Mouse (Mus musculus) adrenal gland, adult 2 months (tissue): ENCODE data around the gene Serpina3m. TPM values are rescaled to one million over a fixed set of nuclear protein-coding genes. Genes with fewer than 3 reads are reported as not detected.

Experiments
- polyA plus RNA-seq: library from polyadenylated mRNA; depleted of rRNA; stranded (reverse); fragments of >200 nt; gene quantifications from 2 replicates; pipeline ENCODE4 v1.2.3, GENCODE M21; 2012; rRNA removed
- total RNA-seq, 2 experiments: library from RNA; stranded (reverse); gene quantifications; 2 replicates each; pipeline ENCODE4 v1.2.3; 2021

Serpina3m gene
- total and polyA plus RNA-seq, 3 experiments = 0.17 to 3.8 (median 2.5) TPM

Other genes starting within 250 kb of the Serpina3m start
- gene Serpina5, start 237.4 kb upstream of the Serpina3m start, total RNA-seq = under 1 TPM in 1 of 2 experiments, not detected in 1; 0.75 TPM
- gene Serpina5, start 237.4 kb upstream of the Serpina3m start, polyA plus RNA-seq = not detected in 2 replicates
- gene Serpina3a, start 225.8 kb upstream of the Serpina3m start, total RNA-seq = not detected
- gene Serpina3a, start 225.8 kb upstream of the Serpina3m start, polyA plus RNA-seq = not detected in 2 replicates
- gene Serpina3b, start 210.5 kb upstream of the Serpina3m start, total RNA-seq = 1 to 10 TPM in 1 of 2 experiments, not detected in 1; 1.7 TPM
- 0.35 TPM in 1 of 2 replicates, not detected in the other for gene Serpina3b, start 210.5 kb upstream of the Serpina3m start, polyA plus RNA-seq
- 10 to 100 TPM; 20.6 to 23.9 TPM for gene Serpina3c, start 184.6 kb upstream of the Serpina3m start, total RNA-seq
- gene Serpina3c, start 184.6 kb upstream of the Serpina3m start, polyA plus RNA-seq = 8.6 and 9.8 TPM in 2 replicates
- under 1 TPM; 0.24 to 0.29 TPM for gene Serpina3f, start 123.9 kb upstream of the Serpina3m start, total RNA-seq
- 0.04 and 0.10 TPM in 2 replicates for gene Serpina3f, start 123.9 kb upstream of the Serpina3m start, polyA plus RNA-seq
- 1 to 10 TPM; 3.4 to 4.1 TPM for gene Serpina3g, start 102.2 kb upstream of the Serpina3m start, total RNA-seq
- gene Serpina3g, start 102.2 kb upstream of the Serpina3m start, polyA plus RNA-seq = 5.4 and 11.3 TPM in 2 replicates
- gene Serpina3i, start 75.4 kb upstream of the Serpina3m start, total RNA-seq = under 1 TPM; 0.45 to 0.52 TPM
- gene Serpina3i, start 75.4 kb upstream of the Serpina3m start, polyA plus RNA-seq = 0.26 and 0.29 TPM in 2 replicates
- under 1 TPM; 0.20 to 0.83 TPM for gene Serpina3j, start 23.9 kb upstream of the Serpina3m start, total RNA-seq
- not detected in 2 replicates for gene Serpina3j, start 23.9 kb upstream of the Serpina3m start, polyA plus RNA-seq
- gene Serpina3k, start within 50 bp of the Serpina3m start, total RNA-seq = 10 to 100 TPM; 23.4 to 37.3 TPM
- gene Serpina3k, start within 50 bp of the Serpina3m start, polyA plus RNA-seq = 0.40 and 0.94 TPM in 2 replicates
- 10 to 100 TPM in 1 of 2 experiments, 1 to 10 TPM in 1; 8.2 to 21.9 TPM for gene Serpina3n, start 68.2 kb downstream of the Serpina3m start, total RNA-seq
- gene Serpina3n, start 68.2 kb downstream of the Serpina3m start, polyA plus RNA-seq = 14.3 and 14.4 TPM in 2 replicates
- not detected for gene Gsc, start 134.8 kb downstream of the Serpina3m start, total RNA-seq
- 0.08 and 0.32 TPM in 2 replicates for gene Gsc, start 134.8 kb downstream of the Serpina3m start, polyA plus RNA-seq